Mouse (Mus musculus) embryonic facial prominence, embryonic 13.5 days (tissue): ENCODE data around the gene Rgs6. TPM values are rescaled to one million over a fixed set of nuclear protein-coding genes. Genes with fewer than 3 reads are reported as not detected.

Experiments used
- ATAC-seq: fragments of 200-750 bp; cut with Nextera tagmentation; 2 replicates; pipeline ENCODE4 v1.8.0; 2017; ENCODE audit warnings: low read depth; ENCODE audit not compliant: insufficient number of reproducible peaks, insufficient read depth, low FRiP score, low TSS enrichment
- H3K27ac ChIP-seq: fragments of 300-500 bp; sonication (generic); 2 replicates; pipeline ENCODE4 v1.5.1; 2015; ENCODE audit warnings: moderate library complexity, mild to moderate bottlenecking, inconsistent platforms
- H3K27me3 ChIP-seq: fragments of 300-500 bp; sonication (generic); 2 replicates; pipeline ENCODE4 v1.6.1; 2015; ENCODE audit warnings: mild to moderate bottlenecking, inconsistent platforms
- H3K36me3 ChIP-seq: fragments of 300-500 bp; sonication (generic); 2 replicates; pipeline ENCODE4 v1.6.1; 2015; ENCODE audit warnings: mild to moderate bottlenecking, inconsistent platforms
- H3K4me1 ChIP-seq: fragments of 300-500 bp; sonication (generic); 2 replicates; pipeline ENCODE4 v1.6.1; 2015; ENCODE audit warnings: inconsistent platforms
- H3K4me2 ChIP-seq: fragments of 300-500 bp; sonication (generic); 2 replicates; pipeline ENCODE4 v1.6.1; 2015; ENCODE audit warnings: moderate library complexity, mild to moderate bottlenecking, inconsistent platforms
- H3K4me3 ChIP-seq: fragments of 300-500 bp; sonication (generic); 2 replicates; pipeline ENCODE4 v1.5.1; 2015; ENCODE audit warnings: mild to moderate bottlenecking, inconsistent platforms
- H3K9ac ChIP-seq: fragments of 300-500 bp; sonication (generic); 2 replicates; pipeline ENCODE4 v1.6.1; 2015; ENCODE audit warnings: mild to moderate bottlenecking, inconsistent platforms
- H3K9me3 ChIP-seq: fragments of 300-500 bp; sonication (generic); 2 replicates; pipeline ENCODE4 v1.6.1; 2016; ENCODE audit warnings: inconsistent platforms
- WGBS: fragments of 180-500 bp; shearing (Covaris S2); methylation state at CpG from one replicate; pipeline ENCODE4 v1.1.7; 2015; ENCODE audit warnings: mixed read lengths; 5-methylcytosine and 5-hydroxymethylcytosine counted together
- polyA plus RNA-seq: library from polyadenylated mRNA; unstranded; fragments of >200 nt; fragmentation: Nextera tagmentation; extraction: Ambion mirVana; gene quantifications from 2 replicates; pipeline ENCODE4 v1.2.1, GENCODE M21; 2015

Rgs6 gene
- polyA plus RNA-seq, 1 experiment from 2014 or later = 11.9 TPM

DNA sequence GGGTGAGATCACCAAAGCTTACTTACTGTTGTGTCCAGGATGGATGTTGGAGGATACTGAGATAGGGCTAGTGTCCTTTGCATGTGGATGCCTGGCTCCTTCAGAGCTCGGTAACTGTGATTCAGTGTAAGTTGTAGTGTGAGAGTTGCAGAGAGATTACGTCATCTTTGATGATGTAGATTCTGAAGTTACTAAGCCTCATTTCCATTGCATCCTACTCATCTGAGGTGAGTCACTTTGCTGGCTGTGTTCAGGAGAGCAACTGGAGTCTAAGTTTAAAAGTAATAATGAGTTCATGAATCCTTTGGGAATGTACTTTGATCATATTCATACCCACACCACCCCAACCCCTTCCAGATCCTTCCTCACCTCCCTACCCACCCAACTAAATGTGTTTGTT, 227.9 kb downstream of the Rgs6 start:
- WGBS = 82% methylated on average over 2 of the region's 2 CpGs
- no peak for ATAC-seq
- H3K27ac ChIP-seq = no peak overlapping the region

DNA sequence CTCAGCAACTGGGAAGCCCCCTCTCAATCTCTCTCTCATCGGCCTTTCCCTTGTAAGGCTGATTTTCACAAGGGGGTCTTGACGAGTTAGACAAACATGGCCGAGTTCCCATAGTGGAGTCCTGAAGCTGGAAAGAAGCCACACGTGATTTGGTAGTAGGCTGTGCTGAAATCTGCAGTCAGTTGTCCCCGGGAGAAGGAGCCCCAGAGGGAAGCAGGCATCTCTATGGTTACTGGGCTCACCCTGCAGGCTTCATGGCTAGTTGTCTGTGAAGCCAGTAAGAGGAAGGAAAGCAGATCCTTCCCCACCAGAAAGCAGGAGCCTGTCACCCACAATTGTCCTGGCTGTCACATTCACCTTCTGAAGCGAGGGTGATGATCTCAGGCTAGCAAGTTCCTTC, 231.2 kb downstream of the Rgs6 start:
- Histone ChIP-seq H3K36me3 (no peaks in the 10 kb centered on the region), H3K4me3 (no peak overlapping the region), H3K4me2 (no peak overlapping the region), H3K9me3 (no peaks in the 10 kb centered on the region), H3K4me1 (0 out of 2 replicates have a peak, but pooled peaks cover 4% of the 10 kb centered on the region), H3K27ac (no peak overlapping the region), H3K9ac (no peak overlapping the region), H3K27me3 (no peaks in the 10 kb centered on the region)
- 73% methylated on average over 6 of the region's 6 CpGs for WGBS
- ATAC-seq = no peak

More for the DNA sequence above, 227.9 kb downstream of the Rgs6 start:
- Histone ChIP-seq H3K4me3 (no peak overlapping the region), H3K4me2 (no peak overlapping the region), H3K36me3 (no peaks in the 10 kb centered on the region), H3K4me1 (peaks cover 7% of the 10 kb centered on the region; the same call in 1 of the 2 replicates), H3K27me3 (no peaks in the 10 kb centered on the region), H3K9me3 (no peaks in the 10 kb centered on the region), H3K9ac (no peak overlapping the region)

DNA sequence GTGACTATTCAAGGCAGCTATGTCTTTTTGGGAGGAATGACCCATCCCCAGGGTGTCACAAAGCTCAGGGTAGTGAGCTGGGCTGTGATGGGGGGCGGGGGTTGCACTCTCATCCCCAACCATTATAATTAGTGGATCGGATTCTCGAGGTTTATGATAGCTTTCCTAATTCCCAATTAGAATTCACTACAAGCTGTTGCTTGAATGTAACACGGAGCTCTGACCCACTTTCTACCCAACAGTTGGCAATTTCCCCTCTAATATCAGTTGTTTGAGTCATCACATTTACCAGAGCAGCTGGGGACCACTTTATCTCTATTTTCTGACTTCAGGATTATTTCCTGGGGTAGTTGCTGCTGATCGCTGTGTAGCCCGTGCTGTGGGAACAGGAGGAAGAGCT, 231.9 kb downstream of the Rgs6 start:
- Histone ChIP-seq H3K27ac (no peak overlapping the region), H3K4me2 (no peak overlapping the region), H3K4me3 (no peak overlapping the region), H3K9ac (no peak overlapping the region), H3K36me3 (no peaks in the 10 kb centered on the region), H3K9me3 (no peaks in the 10 kb centered on the region), H3K4me1 (0 out of 2 replicates have a peak, but pooled peaks cover 4% of the 10 kb centered on the region), H3K27me3 (no peaks in the 10 kb centered on the region)
- no peak for ATAC-seq
- WGBS = 80% methylated on average over 6 of the region's 6 CpGs

DNA sequence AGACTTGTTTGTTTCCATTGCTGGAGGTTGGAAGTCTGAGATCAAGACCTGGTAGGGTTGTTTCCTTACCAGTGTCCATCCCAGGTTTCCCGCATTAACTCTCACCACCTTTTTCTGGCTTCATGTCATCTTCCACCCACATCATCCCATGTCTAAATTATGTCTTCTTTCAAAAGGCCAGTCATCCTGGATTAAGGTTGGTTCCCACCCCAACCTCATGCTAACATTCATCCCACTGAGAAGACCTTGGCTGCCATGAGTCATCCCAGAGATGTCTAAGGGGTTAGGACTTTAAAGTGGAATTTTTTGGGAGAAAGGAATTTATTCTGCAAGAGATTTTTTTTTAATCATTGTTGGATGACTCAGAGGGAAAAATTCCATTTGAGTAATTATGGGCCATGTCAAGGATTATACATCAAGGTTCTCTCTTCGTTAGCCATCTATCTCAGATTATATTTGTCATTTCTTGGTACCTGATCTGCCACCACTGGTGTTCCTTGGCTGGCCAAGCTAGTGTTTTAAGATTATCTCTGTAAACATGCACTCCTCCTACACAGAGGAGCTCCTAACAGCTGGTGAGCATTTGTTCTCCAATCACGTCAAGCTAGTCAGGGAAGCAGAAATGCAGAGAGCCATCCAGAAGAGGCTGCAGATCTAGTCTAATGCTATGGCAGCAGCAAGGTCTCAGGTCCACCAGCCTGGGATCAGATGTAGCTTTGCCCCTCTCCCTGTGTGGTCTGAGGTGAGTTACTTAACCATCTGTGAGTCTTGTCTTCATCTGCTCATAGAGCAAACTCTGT, 234.9 kb downstream of the Rgs6 start:
- no peak overlapping the region for H3K4me2 ChIP-seq
- WGBS = 81% methylated on average over 3 of the region's 3 CpGs

DNA sequence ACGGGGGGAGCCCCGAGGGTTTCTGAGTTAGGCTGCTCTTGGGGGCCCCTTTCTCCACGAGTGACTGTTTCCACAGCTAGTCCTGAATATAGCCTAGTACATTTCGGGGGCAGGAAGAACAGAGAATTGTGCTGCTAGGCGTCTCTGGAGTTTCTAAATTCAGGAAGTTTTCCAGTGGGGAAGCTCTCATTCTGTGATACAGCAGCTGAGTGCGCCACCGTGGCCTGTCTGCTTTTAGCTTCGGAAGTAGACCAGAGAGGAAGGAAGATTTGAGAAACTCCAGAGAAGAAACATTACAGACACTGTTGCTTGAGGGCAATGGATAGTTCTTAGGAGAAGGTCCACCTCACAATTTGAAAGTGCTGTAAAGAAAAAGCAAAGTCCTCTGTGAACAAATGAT, 242.2 kb downstream of the Rgs6 start:
- Histone ChIP-seq H3K27me3 (no peaks in the 10 kb centered on the region), H3K36me3 (no peaks in the 10 kb centered on the region), H3K9me3 (no peaks in the 10 kb centered on the region), H3K9ac (no peak overlapping the region), H3K4me1 (no peaks in the 10 kb centered on the region; the same call in 1 of the 2 replicates), H3K4me2 (no peak overlapping the region), H3K4me3 (no peak overlapping the region), H3K27ac (no peak overlapping the region)
- 80% methylated on average over 8 of the region's 8 CpGs for WGBS
- ATAC-seq = no peak

More for the DNA sequence above, 234.9 kb downstream of the Rgs6 start:
- no peak overlapping the region for H3K27ac ChIP-seq
- no peak for ATAC-seq
- no peaks in the 10 kb centered on the region for H3K27me3 ChIP-seq
- H3K36me3 ChIP-seq = no peaks in the 10 kb centered on the region
- 0 out of 2 replicates have a peak, but pooled peaks cover 4% of the 10 kb centered on the region for H3K4me1 ChIP-seq
- H3K4me3 ChIP-seq = no peak overlapping the region
- no peaks in the 10 kb centered on the region for H3K9me3 ChIP-seq
- H3K9ac ChIP-seq = no peak overlapping the region

DNA sequence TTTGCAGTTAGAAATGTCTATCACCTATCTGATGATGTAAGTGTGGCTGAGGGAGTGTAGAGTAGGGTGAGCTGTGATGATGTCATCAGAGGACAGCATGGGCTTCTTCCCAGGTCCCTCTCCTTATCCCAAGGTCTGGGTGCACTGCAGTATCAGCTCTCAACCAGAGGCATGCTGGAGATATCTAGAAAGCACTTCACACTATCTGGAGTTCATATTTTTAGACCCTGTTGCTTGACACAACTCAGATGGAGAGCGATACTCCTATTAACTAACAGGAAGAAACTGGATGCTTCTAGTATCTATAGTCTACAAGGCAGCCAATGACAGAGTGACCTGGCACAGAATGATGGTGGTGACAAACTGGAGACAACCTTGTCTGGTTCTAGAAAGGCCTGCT, 250.5 kb downstream of the Rgs6 start:
- H3K9ac ChIP-seq = no peak overlapping the region
- no peaks in the 10 kb centered on the region for H3K27me3 ChIP-seq
- peaks cover 12% of the 10 kb centered on the region; the same call in 1 of the 2 replicates for H3K4me1 ChIP-seq

DNA sequence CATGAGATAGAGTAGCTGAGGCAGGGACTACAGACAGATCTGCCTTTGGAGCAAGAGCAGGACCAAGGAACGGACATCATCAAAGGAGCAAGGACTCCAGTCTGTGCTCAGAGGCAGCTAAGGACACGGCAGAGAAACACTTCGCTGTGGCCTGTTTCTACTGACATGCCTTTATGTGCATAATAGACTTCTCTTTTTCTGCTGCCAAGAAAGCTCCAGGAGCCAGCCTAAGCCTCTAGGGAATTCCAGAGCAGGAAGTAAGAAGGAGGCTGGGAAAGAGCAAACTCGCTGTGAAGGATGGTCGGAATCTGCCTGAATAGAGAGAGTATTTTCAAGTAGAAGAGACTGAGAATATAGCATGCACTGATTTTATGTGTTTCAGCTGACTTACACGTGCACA, 253.5 kb downstream of the Rgs6 start:
- ATAC-seq = no peak
- Histone ChIP-seq H3K36me3 (no peaks in the 10 kb centered on the region), H3K27ac (no peak overlapping the region), H3K4me2 (no peak overlapping the region), H3K4me1 (peaks cover 12% of the 10 kb centered on the region; the same call in 1 of the 2 replicates), H3K4me3 (no peak overlapping the region), H3K9ac (no peak overlapping the region), H3K27me3 (no peaks in the 10 kb centered on the region), H3K9me3 (peaks cover 6% of the 10 kb centered on the region; the same call in 1 of the 2 replicates)
- WGBS = 37% methylated on average over 6 of the region's 6 CpGs

More for the DNA sequence above, 250.5 kb downstream of the Rgs6 start:
- Histone ChIP-seq H3K27ac (no peak overlapping the region), H3K4me2 (no peak overlapping the region), H3K9me3 (peaks cover 2% of the 10 kb centered on the region; the same call in 1 of the 2 replicates), H3K4me3 (no peak overlapping the region), H3K36me3 (no peaks in the 10 kb centered on the region)
- ATAC-seq = no peak
- 95% methylated on average over 1 of the region's 1 CpGs for WGBS

DNA sequence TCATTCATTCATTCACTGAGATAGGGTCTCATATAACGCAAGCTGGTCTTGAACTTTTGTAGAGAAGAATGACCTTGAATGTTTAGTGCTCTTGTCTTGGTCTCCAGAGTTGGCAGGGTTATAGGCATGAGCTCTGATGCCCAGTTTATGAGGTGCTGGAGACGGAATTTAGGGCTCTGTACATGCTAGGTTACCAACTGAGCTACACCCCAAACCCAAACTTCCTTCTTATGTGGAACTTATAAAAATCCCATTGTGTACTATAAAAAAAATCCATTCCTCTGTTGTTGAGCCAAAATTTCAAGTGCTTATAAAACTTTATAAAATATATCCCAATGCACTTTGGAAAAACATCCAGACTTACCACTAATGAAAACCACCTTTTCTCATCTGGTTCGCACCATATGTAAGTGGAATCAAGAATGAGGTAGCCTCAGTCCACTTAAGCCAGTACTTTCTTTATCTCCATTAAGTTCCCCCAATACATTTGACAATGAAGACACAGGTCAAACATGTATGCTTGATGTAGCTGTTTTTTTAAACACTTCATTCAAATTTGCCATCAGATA, 260.3 kb downstream of the Rgs6 start:
- Histone ChIP-seq H3K27ac (no peak overlapping the region), H3K9me3 (peaks cover 3% of the 10 kb centered on the region; the same call in 1 of the 2 replicates), H3K27me3 (no peaks in the 10 kb centered on the region), H3K9ac (no peak overlapping the region), H3K4me2 (no peak overlapping the region), H3K36me3 (no peaks in the 10 kb centered on the region), H3K4me1 (no peaks in the 10 kb centered on the region), H3K4me3 (no peak overlapping the region)
- no peak for ATAC-seq
- WGBS = 64% methylated on average over 3 of the region's 3 CpGs

DNA sequence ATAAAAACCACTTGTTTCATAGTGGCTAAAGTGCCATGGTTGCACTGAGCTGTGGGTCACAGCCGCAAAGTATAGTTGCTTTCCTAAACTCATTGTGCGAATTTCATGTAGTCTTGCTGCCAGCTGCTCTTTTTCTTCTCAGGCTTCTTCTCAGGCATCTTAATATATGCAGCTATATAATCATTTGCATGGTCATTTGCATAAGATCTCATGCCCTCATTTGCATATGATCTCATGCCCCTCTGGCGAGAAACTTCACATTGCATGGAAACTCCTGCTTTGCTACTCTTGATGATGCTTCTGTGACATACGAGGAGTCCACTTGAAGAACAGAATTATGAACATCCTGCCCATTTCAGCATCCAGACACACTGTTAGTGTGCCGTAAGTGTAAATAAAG, 266.8 kb downstream of the Rgs6 start:
- Histone ChIP-seq H3K4me3 (no peak overlapping the region), H3K4me1 (no peaks in the 10 kb centered on the region), H3K4me2 (no peak overlapping the region), H3K27me3 (no peaks in the 10 kb centered on the region), H3K36me3 (no peaks in the 10 kb centered on the region), H3K9ac (no peak overlapping the region), H3K9me3 (no peaks in the 10 kb centered on the region), H3K27ac (no peak overlapping the region)
- WGBS = 89% methylated on average over 5 of the region's 5 CpGs
- ATAC-seq = no peak

DNA sequence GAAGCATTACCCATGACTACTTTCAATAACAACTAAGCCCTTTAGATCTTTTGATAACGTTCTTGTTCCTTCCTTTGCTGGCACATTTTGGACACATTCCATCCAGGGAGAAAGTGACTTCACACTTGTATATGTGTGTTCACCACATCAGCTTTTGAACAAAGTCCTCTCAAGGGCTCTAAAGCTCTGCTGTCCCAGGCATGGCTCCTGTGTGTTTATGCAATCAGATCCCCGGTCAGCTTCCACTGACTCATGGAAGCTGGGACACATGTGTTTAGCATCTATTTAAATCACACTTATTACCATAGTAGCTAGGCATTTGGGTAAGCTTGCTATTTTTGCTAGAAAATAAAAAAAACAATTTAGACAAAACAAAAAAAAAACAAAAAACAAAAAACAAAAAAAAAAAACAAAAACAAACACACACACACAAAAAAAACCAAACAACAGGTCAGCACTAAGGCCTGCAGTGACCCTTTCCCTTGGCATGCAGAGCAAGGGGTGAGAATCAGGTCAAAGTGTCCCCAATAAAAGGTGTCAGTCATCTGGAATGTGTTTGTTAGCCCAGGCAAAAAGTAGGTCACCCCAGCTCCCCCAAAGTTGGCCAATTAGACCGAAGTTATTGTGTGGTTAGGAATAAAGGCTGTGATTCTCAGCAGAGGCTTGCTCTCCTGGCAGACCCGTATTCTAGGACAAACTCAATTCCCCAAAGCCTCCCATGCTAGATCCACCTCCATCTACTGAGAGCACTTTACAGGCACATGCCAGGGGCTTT, 267.4 kb downstream of the Rgs6 start:
- no peak overlapping the region for H3K27ac ChIP-seq
- H3K4me2 ChIP-seq = no peak overlapping the region
- ATAC-seq = no peak
- H3K9me3 ChIP-seq = no peaks in the 10 kb centered on the region
- no peaks in the 10 kb centered on the region for H3K27me3 ChIP-seq
- no peak overlapping the region for H3K9ac ChIP-seq
- no peak overlapping the region for H3K4me3 ChIP-seq
- H3K36me3 ChIP-seq = no peaks in the 10 kb centered on the region
- H3K4me1 ChIP-seq = no peaks in the 10 kb centered on the region
- 69% methylated on average over 4 of the region's 4 CpGs for WGBS

DNA sequence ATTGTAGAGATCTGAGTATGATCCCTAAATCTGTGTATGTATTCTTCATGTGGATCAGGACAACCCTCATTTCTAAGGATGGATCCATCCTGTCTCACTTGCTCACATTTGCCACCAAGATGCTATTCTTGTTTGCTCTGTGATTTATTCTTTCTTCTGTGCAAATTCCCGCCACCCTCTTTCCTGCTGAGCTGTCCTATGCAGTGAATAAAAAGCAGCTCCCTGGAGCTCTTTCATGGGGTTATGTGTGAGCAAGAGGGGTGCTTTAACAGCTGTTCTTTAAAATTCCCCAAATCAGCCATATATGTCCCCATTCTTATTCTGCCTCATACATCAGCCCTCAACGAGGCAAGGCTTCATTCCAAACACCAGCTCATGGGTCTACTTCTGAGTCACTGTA, 277.6 kb downstream of the Rgs6 start:
- H3K36me3 ChIP-seq = no peaks in the 10 kb centered on the region
- H3K27ac ChIP-seq = no peak overlapping the region
- no peak overlapping the region for H3K4me3 ChIP-seq
- no peaks in the 10 kb centered on the region for H3K9me3 ChIP-seq
- ATAC-seq = no peak
- no peak overlapping the region for H3K9ac ChIP-seq
- no peaks in the 10 kb centered on the region for H3K4me1 ChIP-seq
- WGBS = 76% methylated on average over 2 of the region's 2 CpGs
- no peaks in the 10 kb centered on the region for H3K27me3 ChIP-seq
- no peak overlapping the region for H3K4me2 ChIP-seq
